Mouse (Mus musculus): Measurements from ENCODE around the gene Kdm4b.

Gene Kdm4b

GRCm38 (mm10) chr17:56298238-56298637 is 27.6 kb upstream of the Kdm4b start:
- no peak for DNase-seq (ENCODE audit: low read depth, low spot score)

GRCm38 (mm10) chr17:56300186-56300585 is 25.7 kb upstream of the Kdm4b start, which contains the start of gene Arrdc5:
Arrdc5 (minus strand) TSS chr17:56300286.
- no peak for DNase-seq (ENCODE audit: low read depth, low spot score)

- DNase-seq (ENCODE audit: low read depth, low spot score) = no peak
Observed at GRCm38 (mm10) chr17:56302363-56302996, 23.4 kb upstream of the Kdm4b start.

GRCm38 (mm10) chr17:56303160-56303846 is 22.6 kb upstream of the Kdm4b start, which contains the start of gene Uhrf1:
Uhrf1 (plus strand) TSS chr17:56303321.
- DNase-seq (ENCODE audit: low read depth, low spot score) = no peak

- peak; percentile 77 for DNase-seq (ENCODE audit: low read depth, low spot score)
Observed at GRCm38 (mm10) chr17:56303847-56304586, 21.8 kb upstream of the Kdm4b start.

- no peak for DNase-seq (ENCODE audit: low read depth, low spot score)
Observed at GRCm38 (mm10) chr17:56304718-56305117, 21.1 kb upstream of the Kdm4b start.

- no peak for DNase-seq (ENCODE audit: low read depth, low spot score)
Observed at GRCm38 (mm10) chr17:56305156-56305555, 20.7 kb upstream of the Kdm4b start.

GRCm38 (mm10) chr17:56305826-56306225 is 20.0 kb upstream of the Kdm4b start:
- no peak for DNase-seq (ENCODE audit: low read depth, low spot score)

GRCm38 (mm10) chr17:56308088-56308487 is 17.8 kb upstream of the Kdm4b start:
- no peak for DNase-seq (ENCODE audit: low read depth, low spot score)

GRCm38 (mm10) chr17:56309191-56309945 is 16.5 kb upstream of the Kdm4b start:
- DNase-seq (ENCODE audit: low read depth, low spot score) = no peak

GRCm38 (mm10) chr17:56324419-56324818 is 1.4 kb upstream of the Kdm4b start:
- DNase-seq (ENCODE audit: low read depth, low spot score) = no peak

- no peak for DNase-seq (ENCODE audit: low read depth, low spot score)
Observed at GRCm38 (mm10) chr17:56326153-56327147, 588 bp downstream of the Kdm4b start.

GRCm38 (mm10) chr17:56329267-56329666 is 3.4 kb downstream of the Kdm4b start:
- DNase-seq (ENCODE audit: low read depth, low spot score) = no peak

GRCm38 (mm10) chr17:56330345-56330744 is 4.5 kb downstream of the Kdm4b start:
- DNase-seq (ENCODE audit: low read depth, low spot score) = no peak

- DNase-seq (ENCODE audit: low read depth, low spot score) = no peak
Observed at GRCm38 (mm10) chr17:56331256-56331655, 5.4 kb downstream of the Kdm4b start.

- DNase-seq (ENCODE audit: low read depth, low spot score) = no peak
Observed at GRCm38 (mm10) chr17:56332987-56333386, 7.1 kb downstream of the Kdm4b start.

GRCm38 (mm10) chr17:56337190-56337589 is 11.3 kb downstream of the Kdm4b start:
- peak; percentile 22 for DNase-seq (ENCODE audit: low read depth, low spot score)

- no peak for DNase-seq (ENCODE audit: low read depth, low spot score)
Observed at GRCm38 (mm10) chr17:56337791-56338190, 11.9 kb downstream of the Kdm4b start.

- no peak for DNase-seq (ENCODE audit: low read depth, low spot score)
Observed at GRCm38 (mm10) chr17:56338909-56339308, 13.0 kb downstream of the Kdm4b start.

GRCm38 (mm10) chr17:56340717-56341116 is 14.9 kb downstream of the Kdm4b start:
- no peak for DNase-seq (ENCODE audit: low read depth, low spot score)

Measured in retina, adult 2 months (tissue).